Mouse (Mus musculus): ENCODE measurements at regions not wholly inside any gene's neighbourhood (a gene's known extent, or its start where the extent isn't known, plus 50 kb on each side); places are given as distances from the start of the nearest gene placed in this dataset.

GRCm38 (mm10) chr8:26432161-26432919 lies 313.0 kb downstream of the Gm45692 start:
- TF ChIP-seq POLR2A (IDR thresholded peaks at IDR 0.05; ENCODE audit: borderline replicate concordance, low read depth, low read length) (no peak), CTCF (IDR thresholded peaks at IDR 0.05; ENCODE audit: low read depth, low read length) (no peak)
